Mouse (Mus musculus): Measurements from ENCODE around the gene Slc38a9.

DNA sequence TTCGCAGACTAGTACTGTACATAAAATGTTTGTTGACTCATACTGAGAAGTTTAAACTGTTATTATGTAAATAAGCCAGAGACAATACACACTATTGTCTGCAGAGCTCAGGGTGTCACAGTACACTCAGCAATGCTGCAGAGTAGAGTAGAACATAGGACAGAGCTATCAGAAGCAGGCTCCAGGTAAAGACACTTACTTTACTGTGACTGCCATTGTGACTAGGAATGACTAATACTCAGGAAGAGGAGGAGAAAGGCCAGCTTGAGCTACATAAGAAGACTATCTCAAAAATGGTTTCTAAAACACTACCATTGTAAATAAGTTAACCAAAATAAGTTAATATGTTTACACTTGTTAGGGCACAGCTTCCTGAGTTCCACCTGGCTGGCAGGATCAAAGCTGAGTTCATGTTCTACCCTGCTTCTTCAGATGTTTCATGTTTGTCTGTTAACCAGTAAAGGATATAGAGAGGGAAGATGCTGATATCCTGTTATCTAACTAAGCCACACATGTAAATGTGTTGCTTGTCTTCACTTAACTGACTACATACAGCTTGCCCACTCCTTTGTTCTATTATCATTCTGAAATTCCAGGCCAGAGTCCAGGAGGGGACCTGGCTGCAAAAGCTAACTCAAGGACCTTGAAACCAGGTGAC is 14.9 kb upstream of the Slc38a9 start:
- TF ChIP-seq EP300 (optimal IDR thresholded peaks at IDR 0.05) (no peak), CTCF (IDR thresholded peaks at IDR 0.05; ENCODE audit: low read depth) (no peak)
